Mouse (Mus musculus) intestine, postnatal 0 days (tissue): ENCODE measurements around the gene Nfe2l2. TPM values are rescaled to one million over a fixed set of nuclear protein-coding genes. Genes with fewer than 3 reads are reported as not detected.

Source experiments
- ATAC-seq: fragments of 200-750 bp; cut with Nextera tagmentation; 2 replicates; pipeline ENCODE4 v1.8.0; 2017; ENCODE audit warnings: mild to moderate bottlenecking, moderate TSS enrichment, moderate library complexity
- H3K27ac ChIP-seq: fragments of 300-500 bp; sonication (generic); 2 replicates; pipeline ENCODE4 v1.5.1; 2014; ENCODE audit warnings: mild to moderate bottlenecking, low read depth, low read length, moderate library complexity
- H3K27me3 ChIP-seq: fragments of 300-500 bp; sonication (generic); replicated peaks from 2 replicates; pipeline ENCODE4 v1.6.1; 2014; ENCODE audit warnings: low read length, mixed read lengths; ENCODE audit not compliant: control insufficient read depth, insufficient read depth
- H3K36me3 ChIP-seq: fragments of 300-500 bp; sonication (generic); 2 replicates; pipeline ENCODE4 v1.6.1; 2014; ENCODE audit warnings: mild to moderate bottlenecking, moderate library complexity; ENCODE audit not compliant: control insufficient read depth, insufficient read depth
- H3K4me1 ChIP-seq: fragments of 300-500 bp; sonication (generic); replicated peaks from 2 replicates; pipeline ENCODE4 v1.6.1; 2014; ENCODE audit warnings: antibody characterized with exemption, low read length, mixed read lengths; ENCODE audit not compliant: control insufficient read depth, insufficient read depth
- H3K4me2 ChIP-seq: fragments of 300-500 bp; sonication (generic); replicated peaks from 2 replicates; pipeline ENCODE4 v1.6.1; 2014; ENCODE audit warnings: low read depth, mild to moderate bottlenecking, moderate library complexity
- H3K4me3 ChIP-seq: fragments of 300-500 bp; sonication (generic); 2 replicates; pipeline ENCODE4 v1.5.1; 2014; ENCODE audit warnings: low read depth, low read length
- H3K9ac ChIP-seq: fragments of 300-500 bp; sonication (generic); 2 replicates; pipeline ENCODE4 v1.6.1; 2014; ENCODE audit warnings: mild to moderate bottlenecking, low read depth, low read length
- H3K9me3 ChIP-seq: fragments of 300-500 bp; sonication (generic); 2 replicates; pipeline ENCODE4 v1.6.1; 2016; ENCODE audit warnings: mixed run types; ENCODE audit not compliant: control insufficient read depth
- CTCF ChIP-seq: sonication (generic); IDR thresholded peaks from 2 replicates; pipeline ENCODE4 v1.5.1; 2016; ENCODE audit warnings: low read depth, mild to moderate bottlenecking, control low read depth, antibody characterized with exemption, moderate library complexity
- WGBS: fragments of 180-500 bp; shearing (Covaris S2); extraction: QIAGEN DNeasy Blood & Tissue Kit; methylation state at CpG from one replicate; pipeline ENCODE4 v1.1.7; 2014; 5-methylcytosine and 5-hydroxymethylcytosine counted together
- polyA plus RNA-seq: library from polyadenylated mRNA; unstranded; fragments of >200 nt; fragmentation: Nextera tagmentation; extraction: Ambion mirVana; gene quantifications from 2 replicates; pipeline ENCODE4 v1.2.1, GENCODE M21; 2015

Nfe2l2 gene
- 93.6 and 98.0 TPM in 2 replicates for polyA plus RNA-seq

- H3K27me3 ChIP-seq: no peaks in the 10 kb centered on the region
- peak within 1 kb of the TSS; percentile 98 for H3K4me3 ChIP-seq
- H3K4me1 ChIP-seq: peaks cover 5% of the 10 kb centered on the region; the same call in 1 of the 2 replicates
- WGBS: under 1% methylated on average over 57 of the region's 58 CpGs
- TF ChIP-seq CTCF: peak; percentile 67
- peak within 1 kb of the TSS; percentile 100 for H3K9ac ChIP-seq
- peaks cover 4% of the 10 kb centered on the region; the same call in 1 of the 2 replicates for H3K36me3 ChIP-seq
- H3K27ac ChIP-seq: peak within 1 kb of the TSS; percentile 100
- peak within 1 kb of the TSS; percentile 79 for H3K4me2 ChIP-seq
- no peaks in the 10 kb centered on the region for H3K9me3 ChIP-seq
- ATAC-seq: peak; percentile 87
Observed at GRCm38 (mm10) chr2:75704234-75705161, at the start of gene Nfe2l2. Gene Nfe2l2, minus strand, starts transcription at chr2:75704641.

GRCm38 (mm10) chr2:75752306-75753175, 48.1 kb upstream of the Nfe2l2 start:
- no peaks in the 10 kb centered on the region for H3K27me3 ChIP-seq
- peaks cover under 1% of the 10 kb centered on the region; the same call in 1 of the 2 replicates for H3K4me1 ChIP-seq
- no peak overlapping the region for H3K4me3 ChIP-seq
- ATAC-seq: no peak
- no peak overlapping the region for H3K27ac ChIP-seq
- TF ChIP-seq CTCF: no peak
- no peaks in the 10 kb centered on the region for H3K9me3 ChIP-seq
- H3K4me2 ChIP-seq: no peak overlapping the region
- 91% methylated on average over 22 of the region's 22 CpGs for WGBS
- H3K36me3 ChIP-seq: no peaks in the 10 kb centered on the region
- no peak overlapping the region for H3K9ac ChIP-seq

GRCm38 (mm10) chr2:75751896-75752295, 47.5 kb upstream of the Nfe2l2 start:
- H3K4me2 ChIP-seq: no peak overlapping the region
- no peak overlapping the region for H3K9ac ChIP-seq
- TF ChIP-seq CTCF: no peak
- H3K4me3 ChIP-seq: no peak overlapping the region
- ATAC-seq: no peak
- no peaks in the 10 kb centered on the region for H3K36me3 ChIP-seq
- H3K9me3 ChIP-seq: no peaks in the 10 kb centered on the region
- no peak overlapping the region for H3K27ac ChIP-seq
- no peaks in the 10 kb centered on the region for H3K27me3 ChIP-seq
- H3K4me1 ChIP-seq: no peaks in the 10 kb centered on the region
- WGBS: 74% methylated on average over 6 of the region's 6 CpGs

GRCm38 (mm10) chr2:75750869-75751268, 46.4 kb upstream of the Nfe2l2 start:
- Histone ChIP-seq H3K36me3 (no peaks in the 10 kb centered on the region), H3K4me2 (no peak overlapping the region), H3K9ac (no peak overlapping the region), H3K4me3 (no peak overlapping the region), H3K27me3 (no peaks in the 10 kb centered on the region), H3K27ac (no peak overlapping the region), H3K4me1 (no peaks in the 10 kb centered on the region), H3K9me3 (no peaks in the 10 kb centered on the region)
- TF ChIP-seq CTCF: no peak
- ATAC-seq: no peak
- WGBS: 84% methylated on average over 10 of the region's 10 CpGs

GRCm38 (mm10) chr2:75750043-75750718, 45.7 kb upstream of the Nfe2l2 start:
- 55% methylated on average over 2 of the region's 2 CpGs for WGBS
- H3K9me3 ChIP-seq: no peaks in the 10 kb centered on the region
- no peaks in the 10 kb centered on the region for H3K36me3 ChIP-seq
- no peaks in the 10 kb centered on the region for H3K4me1 ChIP-seq
- no peak for ATAC-seq
- no peaks in the 10 kb centered on the region for H3K27me3 ChIP-seq
- no peak overlapping the region; the same call in 1 of the 2 replicates for H3K9ac ChIP-seq
- TF ChIP-seq CTCF: no peak
- no peak overlapping the region for H3K27ac ChIP-seq
- H3K4me3 ChIP-seq: no peak overlapping the region
- no peak overlapping the region for H3K4me2 ChIP-seq
